Mouse (Mus musculus) urinary bladder, adult 2 months (tissue): ENCODE results near the gene Tmem178. TPM values are rescaled to one million over a fixed set of nuclear protein-coding genes. Genes with fewer than 3 reads are reported as not detected.

Source experiments
- DNase-seq: peaks from one replicate; pipeline ENCODE4 v3.0.0; 2022; ENCODE audit warnings: low spot score
- polyA plus RNA-seq: library from polyadenylated mRNA; depleted of rRNA; stranded (reverse); fragments of >200 nt; gene quantifications from 2 replicates; pipeline ENCODE4 v1.2.3, GENCODE M21; 2012

Tmem178 gene
- polyA plus RNA-seq, 1 experiment: 0.62 TPM

GRCm38 (mm10) chr17:80991535-80992127 lies 47.2 kb downstream of the Tmem178 start:
- DNase-seq: no peak

- DNase-seq: no peak
Measured at GRCm38 (mm10) chr17:80997226-80997625, 52.8 kb downstream of the Tmem178 start.

- no peak for DNase-seq
Measured at GRCm38 (mm10) chr17:80998958-80999357, 54.5 kb downstream of the Tmem178 start.

DNA sequence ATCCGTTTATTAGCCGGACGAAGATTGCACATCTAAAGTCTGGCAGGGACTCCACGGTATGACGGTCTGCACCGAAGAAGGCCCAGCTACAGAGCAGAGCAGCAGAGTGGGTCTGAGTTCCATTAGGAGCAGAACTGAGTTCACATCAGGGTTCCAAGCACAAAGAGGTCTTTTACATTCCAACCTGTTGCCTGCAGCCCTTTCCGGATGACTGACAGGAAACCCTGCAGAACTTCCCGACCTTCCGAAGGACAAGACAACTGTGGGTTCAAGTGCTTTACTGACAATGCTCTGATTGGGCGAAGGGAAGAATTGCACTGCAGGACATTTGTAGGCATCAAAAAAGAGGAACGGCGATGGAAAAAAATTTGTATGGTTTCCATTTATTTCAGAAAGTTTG lies 56.6 kb downstream of the Tmem178 start:
- DNase-seq: no peak

DNA sequence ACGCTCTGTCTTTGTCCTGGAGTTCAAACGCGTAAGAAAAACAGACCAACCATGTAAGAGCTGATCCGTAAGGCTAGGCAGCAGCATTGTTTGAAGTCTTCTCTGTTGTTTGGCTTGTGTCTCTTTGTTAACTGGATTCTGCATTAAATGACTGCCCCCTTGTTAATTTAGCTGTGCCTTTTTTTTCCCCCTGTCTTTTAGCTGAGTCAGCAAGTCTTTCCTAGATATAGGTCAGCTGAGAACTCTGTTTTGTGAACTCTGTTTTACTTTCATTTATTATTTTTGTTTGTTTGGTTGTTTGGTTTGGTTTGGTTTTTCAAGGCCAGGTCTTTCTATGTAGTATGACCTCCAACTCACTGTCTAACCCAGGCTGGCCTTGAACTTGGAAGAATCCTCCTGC lies 57.2 kb downstream of the Tmem178 start:
- DNase-seq: no peak

GRCm38 (mm10) chr17:81002130-81002529 lies 57.7 kb downstream of the Tmem178 start:
- DNase-seq: no peak

DNA sequence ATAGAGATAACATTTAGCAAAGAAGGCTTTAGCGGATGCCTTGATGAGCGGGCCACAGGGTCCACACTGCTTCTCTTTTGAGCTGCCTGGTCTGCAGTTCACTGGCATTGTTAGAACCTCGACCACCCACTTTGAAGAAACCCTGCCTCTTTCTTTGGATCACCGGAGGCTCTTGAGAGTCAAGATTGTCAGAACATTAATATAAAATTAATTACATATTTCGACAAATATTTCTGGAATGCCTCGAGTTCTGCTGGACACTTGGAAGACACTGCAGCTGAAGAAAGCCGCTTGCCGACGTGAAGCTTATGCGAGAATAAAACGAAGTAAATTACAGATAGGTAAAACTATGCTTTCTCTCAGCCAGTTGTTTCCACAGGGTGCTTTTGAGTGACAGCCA lies 60.0 kb downstream of the Tmem178 start:
- DNase-seq: no peak

- no peak for DNase-seq
Measured at GRCm38 (mm10) chr17:81005292-81005691, 60.9 kb downstream of the Tmem178 start.

- DNase-seq: no peak
Measured at GRCm38 (mm10) chr17:81009112-81009511, 64.7 kb downstream of the Tmem178 start.

- no peak for DNase-seq
Measured at GRCm38 (mm10) chr17:81010199-81010598, 65.8 kb downstream of the Tmem178 start.

DNA sequence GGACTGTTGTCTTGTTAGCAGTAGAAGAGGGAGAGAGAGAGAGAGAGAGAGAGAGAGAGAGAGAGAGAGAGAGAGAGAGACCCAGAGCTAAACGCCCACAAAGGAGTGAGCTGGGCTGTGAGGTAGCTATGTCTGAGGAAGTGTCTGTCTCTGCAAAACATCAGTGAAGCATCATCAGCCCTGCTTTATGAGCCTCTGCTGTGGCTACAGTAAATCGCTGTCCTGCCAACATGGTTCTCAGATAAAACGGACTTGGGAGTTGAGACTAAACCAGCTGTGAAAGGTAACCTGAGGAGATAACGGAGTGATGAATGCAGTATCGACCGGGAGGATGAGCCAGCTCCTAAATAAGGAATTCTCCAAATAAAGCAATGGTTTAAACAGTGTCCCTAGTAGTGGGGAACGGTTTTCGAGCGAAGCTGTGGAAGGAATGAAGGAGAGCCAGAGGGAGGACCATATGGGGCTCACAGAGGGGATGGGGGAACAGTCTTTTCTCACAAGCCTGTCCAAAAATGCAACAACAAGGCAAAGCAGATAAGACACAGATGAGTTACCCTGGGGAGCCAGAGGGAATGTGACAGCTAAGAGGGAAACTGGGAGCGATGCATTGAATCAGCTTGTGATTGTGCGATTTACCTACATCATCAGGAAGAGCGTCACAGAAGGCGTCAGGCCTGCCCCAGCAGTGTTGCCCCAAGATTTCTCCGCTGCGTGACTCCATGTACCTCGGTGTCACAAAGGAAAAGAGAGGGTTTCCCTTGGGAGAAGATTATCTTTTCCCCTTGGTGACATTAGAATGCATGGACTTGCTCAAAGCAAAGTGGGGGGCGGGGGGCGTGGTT lies 66.6 kb downstream of the Tmem178 start:
- no peak for DNase-seq

DNA sequence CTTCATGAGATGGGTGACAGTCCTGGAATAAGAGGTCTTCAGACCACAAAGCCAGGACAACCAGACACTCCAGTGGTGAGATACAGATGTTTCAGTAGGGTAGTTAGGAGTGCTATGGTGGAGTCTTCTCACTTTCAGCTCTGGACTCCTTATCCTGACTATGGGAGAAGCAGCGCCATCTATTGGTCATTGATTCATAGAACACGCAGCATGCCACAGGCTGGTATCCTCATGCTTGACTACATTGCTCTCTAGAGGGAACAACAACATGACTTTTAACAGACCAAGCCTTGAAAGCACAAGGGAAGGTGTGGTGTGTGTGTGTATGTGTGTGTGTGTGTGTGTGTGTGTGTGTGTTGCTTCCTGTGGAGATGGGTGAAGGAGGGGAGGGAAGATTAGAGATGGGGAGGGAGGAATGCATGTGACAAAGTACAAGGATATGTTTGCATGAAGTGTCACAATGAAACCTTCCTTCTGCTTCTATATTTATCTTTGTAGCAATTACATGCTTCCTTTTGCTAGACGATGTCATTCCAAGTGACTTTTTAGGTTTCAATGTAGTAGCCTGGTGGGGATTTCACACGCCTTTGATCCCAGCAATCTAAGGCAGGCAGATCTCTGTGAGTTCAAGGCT lies 71.5 kb downstream of the Tmem178 start:
- DNase-seq: no peak

- no peak for DNase-seq
Measured at GRCm38 (mm10) chr17:81017132-81017531, 72.7 kb downstream of the Tmem178 start.

DNA sequence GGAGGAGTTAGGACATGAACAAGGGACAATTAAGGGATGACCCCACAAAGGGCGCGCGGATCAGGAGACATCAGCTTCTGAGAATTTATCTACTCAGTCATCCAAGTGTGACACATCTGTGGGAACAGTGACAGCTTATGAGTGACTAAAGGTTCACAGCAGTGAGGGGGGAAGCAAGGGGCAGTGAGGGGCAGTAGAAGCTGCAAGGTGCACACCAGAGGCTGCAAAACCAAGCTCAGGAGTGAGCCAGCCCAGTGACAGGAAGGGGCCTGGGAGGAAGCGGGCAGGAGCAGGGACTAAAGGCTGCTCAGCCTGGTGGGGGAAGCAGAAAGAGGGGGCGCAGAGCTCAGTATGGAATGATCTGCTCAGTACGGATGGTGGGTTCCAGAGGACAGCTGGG lies 82.9 kb downstream of the Tmem178 start:
- DNase-seq: no peak

DNA sequence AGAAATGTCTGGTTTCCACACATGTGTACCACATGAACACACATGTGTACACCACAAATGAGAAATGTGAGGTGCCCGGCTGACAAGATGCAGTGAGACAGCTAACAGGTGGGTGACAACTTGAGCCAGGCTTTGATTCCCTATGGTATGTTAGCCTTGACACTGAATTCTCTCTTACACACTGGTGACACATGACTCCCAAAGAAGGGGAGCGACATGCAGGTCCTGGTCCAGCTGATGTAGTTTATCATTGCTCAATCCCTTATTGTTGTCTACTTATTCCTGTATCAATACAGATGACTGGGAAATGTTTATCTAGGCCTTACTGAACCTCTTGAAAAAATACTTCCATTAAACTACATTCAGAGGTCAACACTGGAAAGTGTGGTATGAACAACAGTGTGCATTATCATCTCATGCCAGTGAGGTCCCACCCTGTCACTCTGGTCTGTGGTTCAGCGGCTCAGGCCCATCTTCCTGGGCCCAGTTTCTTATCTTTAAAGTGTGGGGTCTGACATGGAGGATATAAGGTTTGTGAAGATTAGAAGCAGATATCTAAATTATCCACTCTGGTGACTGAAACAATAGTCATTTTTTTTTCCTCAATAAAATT lies 87.5 kb downstream of the Tmem178 start:
- DNase-seq: no peak

DNA sequence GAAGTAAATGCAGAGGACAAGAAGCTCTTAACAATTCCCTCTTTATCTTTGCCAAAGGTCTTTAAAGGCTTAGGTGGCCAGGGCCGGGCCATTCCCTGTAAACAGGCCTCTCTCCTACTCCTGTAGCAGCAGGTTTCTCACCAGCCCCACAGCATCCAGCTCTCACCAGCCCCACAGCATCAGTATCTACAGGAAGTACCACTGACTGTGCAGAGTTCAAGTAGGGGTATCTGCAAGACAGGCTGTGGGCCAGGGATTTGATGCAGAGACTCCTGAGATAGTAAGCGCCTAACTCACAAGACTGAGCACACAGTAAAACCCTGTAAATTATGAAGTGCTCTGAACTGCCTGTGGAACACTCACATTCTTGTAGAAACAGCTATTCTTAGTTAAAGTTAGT lies 88.5 kb downstream of the Tmem178 start:
- no peak for DNase-seq

- no peak for DNase-seq
Measured at GRCm38 (mm10) chr17:81035354-81035753, 90.9 kb downstream of the Tmem178 start.

DNA sequence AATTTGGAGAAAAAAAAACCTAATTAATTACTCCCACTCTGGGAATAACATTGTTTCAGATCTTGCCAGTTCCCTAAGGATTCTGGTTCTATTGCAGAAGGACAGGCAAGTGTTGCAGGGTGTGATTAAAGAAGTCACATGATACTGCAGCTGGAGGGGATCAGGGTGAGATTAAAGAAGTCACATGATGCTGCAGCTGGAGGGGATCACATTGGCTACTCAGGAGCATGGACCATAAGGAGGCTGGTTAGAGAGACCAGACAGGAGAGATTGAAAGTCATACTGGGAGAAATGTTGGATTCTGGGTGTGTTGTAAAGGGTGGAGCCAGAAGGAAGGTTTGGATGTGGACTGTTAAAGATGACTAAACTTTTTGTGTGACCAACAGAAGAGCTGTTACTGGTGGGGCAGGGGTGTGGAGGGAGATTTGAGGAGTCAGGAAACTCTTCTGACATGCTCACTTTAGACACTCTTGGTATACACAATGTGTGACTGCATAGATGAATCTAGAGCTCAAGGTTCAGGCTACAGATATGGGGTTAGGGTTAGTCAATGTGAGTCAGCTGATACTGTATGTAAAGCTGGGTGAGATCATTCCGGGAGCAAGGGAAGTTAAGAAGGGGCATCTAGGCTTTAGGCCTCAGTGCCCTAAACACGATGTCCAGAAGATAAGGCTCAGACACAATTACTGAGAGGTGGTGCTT lies 94.4 kb downstream of the Tmem178 start:
- no peak for DNase-seq

- DNase-seq: no peak
Measured at GRCm38 (mm10) chr17:81041662-81042061, 97.2 kb downstream of the Tmem178 start.

DNA sequence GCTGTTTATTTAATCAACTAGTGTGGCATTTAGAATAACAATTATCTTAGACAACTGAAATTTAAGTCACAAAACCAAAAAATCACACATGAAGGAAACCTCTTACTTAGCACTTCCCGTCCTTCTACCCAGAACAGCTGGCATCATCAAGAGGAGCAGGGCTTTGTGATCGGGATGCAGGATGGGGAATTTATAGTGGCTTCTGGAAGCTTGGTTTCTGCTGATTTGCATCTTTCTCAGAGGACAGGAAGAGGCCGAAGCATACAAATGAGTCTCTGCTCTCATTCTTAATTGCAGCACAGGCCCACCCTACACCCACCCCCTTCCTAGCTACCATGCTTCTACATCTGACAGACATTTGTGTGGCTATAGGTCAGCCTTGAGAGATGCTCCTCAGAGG lies 99.9 kb downstream of the Tmem178 start:
- DNase-seq: no peak

DNA sequence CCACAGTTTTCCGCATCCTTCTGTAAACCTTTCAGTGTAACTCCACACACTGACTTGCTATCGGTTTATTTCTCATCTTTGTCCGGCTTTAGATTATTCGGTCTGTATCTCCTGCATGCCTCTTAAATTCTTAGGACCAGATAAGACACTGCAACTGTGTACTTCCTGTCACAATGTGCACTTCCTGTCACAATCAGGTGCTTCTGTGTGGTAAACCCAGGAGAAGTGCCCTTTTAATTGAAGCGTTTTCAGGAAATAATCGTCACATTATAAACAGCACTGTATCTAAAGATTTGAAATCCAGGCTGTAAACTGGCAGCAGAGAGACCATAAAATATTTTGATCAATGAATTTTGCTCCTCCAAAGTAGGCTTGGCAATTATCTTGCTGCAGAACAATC lies 100.7 kb downstream of the Tmem178 start:
- no peak for DNase-seq
